Mouse (Mus musculus): ENCODE data around the gene Slc22a2. TPM values are rescaled to one million over a fixed set of nuclear protein-coding genes. Genes with fewer than 3 reads are reported as not detected.

Gene Slc22a2
- polyA plus RNA-seq, 2 experiments: not detected

DNA sequence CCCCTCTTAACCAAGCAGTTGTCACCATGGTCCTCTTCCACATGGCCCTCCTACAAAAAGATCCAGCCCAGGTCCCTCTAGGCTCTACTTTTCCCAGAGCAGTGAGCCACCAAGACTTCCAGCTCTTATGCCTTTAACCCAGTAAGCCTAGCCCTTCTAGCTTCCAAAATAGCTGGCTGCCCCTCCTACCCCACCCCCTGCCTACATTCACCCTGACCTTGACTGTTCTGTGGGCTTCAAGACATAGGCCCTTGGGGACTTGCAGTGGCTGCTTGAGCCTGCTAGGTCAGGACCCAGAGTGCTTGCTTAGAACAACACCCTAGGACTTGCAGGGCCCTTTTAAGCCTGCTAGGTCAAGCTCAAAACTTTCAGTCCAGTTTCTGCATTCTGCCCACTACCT, 23.3 kb downstream of the Slc22a2 start:
- ATAC-seq (ENCODE audit: low FRiP score, low read depth) (no peak), DNase-seq (ENCODE audit: low spot score) (no peak)
- no peak for TF ChIP-seq POLR2A (IDR thresholded peaks at IDR 0.05; ENCODE audit: borderline replicate concordance, extremely low read depth, insufficient read depth, insufficient read length)
- Histone ChIP-seq H3K4me2 (replicated peaks; ENCODE audit: low read depth, low read length, severe bottlenecking) (no peak overlapping the region), H3K9me3 (ENCODE audit: control insufficient read depth, low read length) (no peaks in the 10 kb centered on the region), H3K4me1 (ENCODE audit: control insufficient read depth, insufficient read depth, low read length) (no peaks in the 10 kb centered on the region), H3K9ac (ENCODE audit: low read depth, low read length, severe bottlenecking) (no peak overlapping the region), H3K27ac (replicated peaks; ENCODE audit: low read depth, low read length) (no peak overlapping the region), H3K36me3 (ENCODE audit: control insufficient read depth, insufficient read depth, low read length) (no peaks in the 10 kb centered on the region), H3K4me3 (replicated peaks; ENCODE audit: low read length) (no peak overlapping the region), H3K27me3 (ENCODE audit: control insufficient read depth, insufficient read depth, low read length) (no peaks in the 10 kb centered on the region)

- Histone ChIP-seq H3K4me1 (ENCODE audit: control insufficient read depth, insufficient read depth, low read length) (no peaks in the 10 kb centered on the region), H3K36me3 (ENCODE audit: control insufficient read depth, insufficient read depth, low read length) (no peaks in the 10 kb centered on the region), H3K27me3 (ENCODE audit: control insufficient read depth, insufficient read depth, low read length) (no peaks in the 10 kb centered on the region), H3K27ac (replicated peaks; ENCODE audit: low read depth, low read length) (no peak overlapping the region), H3K9me3 (ENCODE audit: control insufficient read depth, low read length) (no peaks in the 10 kb centered on the region), H3K9ac (ENCODE audit: low read depth, low read length, severe bottlenecking) (no peak overlapping the region), H3K4me3 (replicated peaks; ENCODE audit: low read length) (no peak overlapping the region), H3K4me2 (replicated peaks; ENCODE audit: low read depth, low read length, severe bottlenecking) (no peak overlapping the region)
- no peak for DNase-seq (ENCODE audit: low spot score)
- WGBS: 89% methylated on average over 15 of the region's 15 CpGs
- no peak for ATAC-seq (ENCODE audit: low FRiP score, low read depth)
- TF ChIP-seq POLR2A (IDR thresholded peaks at IDR 0.05; ENCODE audit: borderline replicate concordance, extremely low read depth, insufficient read depth, insufficient read length): no peak
Measured at GRCm38 (mm10) chr17:12614511-12615385, 30.8 kb downstream of the Slc22a2 start.

DNA sequence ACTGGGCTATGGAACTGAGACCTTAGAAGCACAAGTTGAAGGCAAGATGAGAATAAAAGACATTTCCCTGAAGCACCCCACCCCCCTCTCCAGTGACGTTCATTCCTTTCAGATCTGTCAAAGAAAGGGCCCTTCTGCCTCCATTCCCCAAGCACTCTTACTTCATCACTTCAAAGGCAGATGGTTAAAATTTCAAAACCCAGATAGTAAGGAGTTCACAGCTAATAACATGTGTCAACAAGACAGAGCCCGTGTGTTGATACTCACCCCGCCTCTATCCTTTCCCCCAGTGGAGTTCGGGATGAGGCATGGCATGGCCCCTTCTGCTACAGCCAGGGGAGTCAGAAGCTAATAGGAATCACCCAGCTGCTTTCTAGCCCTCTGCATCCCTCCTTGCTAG, 31.5 kb downstream of the Slc22a2 start:
- DNase-seq (ENCODE audit: low spot score): no peak
- no peak for ATAC-seq (ENCODE audit: low FRiP score, low read depth)
- Histone ChIP-seq H3K36me3 (ENCODE audit: control insufficient read depth, insufficient read depth, low read length) (no peaks in the 10 kb centered on the region), H3K9ac (ENCODE audit: low read depth, low read length, severe bottlenecking) (no peak overlapping the region), H3K4me3 (replicated peaks; ENCODE audit: low read length) (no peak overlapping the region), H3K9me3 (ENCODE audit: control insufficient read depth, low read length) (no peaks in the 10 kb centered on the region), H3K27ac (replicated peaks; ENCODE audit: low read depth, low read length) (no peak overlapping the region), H3K4me2 (replicated peaks; ENCODE audit: low read depth, low read length, severe bottlenecking) (no peak overlapping the region), H3K27me3 (ENCODE audit: control insufficient read depth, insufficient read depth, low read length) (no peaks in the 10 kb centered on the region), H3K4me1 (ENCODE audit: control insufficient read depth, insufficient read depth, low read length) (no peaks in the 10 kb centered on the region)
- WGBS: 45% methylated on average over 4 of the region's 4 CpGs
- no peak for TF ChIP-seq POLR2A (IDR thresholded peaks at IDR 0.05; ENCODE audit: borderline replicate concordance, extremely low read depth, insufficient read depth, insufficient read length)

GRCm38 (mm10) chr17:12619641-12620040, 35.7 kb downstream of the Slc22a2 start:
- H3K36me3 ChIP-seq (ENCODE audit: control insufficient read depth, insufficient read depth, low read length): no peaks in the 10 kb centered on the region
- H3K4me3 ChIP-seq (replicated peaks; ENCODE audit: low read length): no peak overlapping the region
- DNase-seq (ENCODE audit: low spot score) (no peak), ATAC-seq (ENCODE audit: low FRiP score, low read depth) (no peak)
- H3K4me1 ChIP-seq (ENCODE audit: control insufficient read depth, insufficient read depth, low read length): no peaks in the 10 kb centered on the region
- no peak for TF ChIP-seq POLR2A (IDR thresholded peaks at IDR 0.05; ENCODE audit: borderline replicate concordance, extremely low read depth, insufficient read depth, insufficient read length)
- H3K9me3 ChIP-seq (ENCODE audit: control insufficient read depth, low read length): no peaks in the 10 kb centered on the region
- no peak overlapping the region for H3K27ac ChIP-seq (replicated peaks; ENCODE audit: low read depth, low read length)
- no peaks in the 10 kb centered on the region for H3K27me3 ChIP-seq (ENCODE audit: control insufficient read depth, insufficient read depth, low read length)
- H3K4me2 ChIP-seq (replicated peaks; ENCODE audit: low read depth, low read length, severe bottlenecking): no peak overlapping the region
- no peak overlapping the region for H3K9ac ChIP-seq (ENCODE audit: low read depth, low read length, severe bottlenecking)
- WGBS: 68% methylated on average over 2 of the region's 2 CpGs

DNA sequence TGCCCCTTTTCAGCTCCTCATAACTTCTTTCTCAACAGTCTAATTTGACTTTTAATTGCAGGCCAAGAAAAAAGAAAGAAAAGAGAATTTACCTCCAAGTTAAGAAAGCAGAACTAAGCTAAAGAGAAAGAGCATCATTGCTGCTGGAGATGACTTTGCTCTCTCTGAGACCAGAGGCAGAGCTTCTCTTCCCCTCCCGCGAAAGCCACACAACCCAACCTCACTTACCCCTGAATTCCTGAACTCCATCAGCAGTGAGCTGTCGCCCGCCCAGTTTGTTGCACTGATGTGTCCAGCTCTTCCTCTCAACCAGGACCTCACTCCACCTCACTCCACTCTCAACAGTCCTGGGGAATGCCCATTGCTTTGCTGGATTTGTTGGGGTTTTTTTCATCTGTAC, 44.1 kb downstream of the Slc22a2 start:
- ATAC-seq (ENCODE audit: low FRiP score, low read depth): no peak
- TF ChIP-seq POLR2A (IDR thresholded peaks at IDR 0.05; ENCODE audit: borderline replicate concordance, extremely low read depth, insufficient read depth, insufficient read length): no peak
- Histone ChIP-seq H3K27ac (replicated peaks; ENCODE audit: low read depth, low read length) (no peak overlapping the region), H3K4me3 (replicated peaks; ENCODE audit: low read length) (no peak overlapping the region), H3K27me3 (ENCODE audit: control insufficient read depth, insufficient read depth, low read length) (no peaks in the 10 kb centered on the region), H3K4me2 (replicated peaks; ENCODE audit: low read depth, low read length, severe bottlenecking) (no peak overlapping the region), H3K4me1 (ENCODE audit: control insufficient read depth, insufficient read depth, low read length) (0 out of 2 replicates have a peak, but pooled peaks cover 3% of the 10 kb centered on the region), H3K9ac (ENCODE audit: low read depth, low read length, severe bottlenecking) (no peak overlapping the region), H3K36me3 (ENCODE audit: control insufficient read depth, insufficient read depth, low read length) (no peaks in the 10 kb centered on the region), H3K9me3 (ENCODE audit: control insufficient read depth, low read length) (no peaks in the 10 kb centered on the region)
- DNase-seq (ENCODE audit: low spot score): no peak
- WGBS: 85% methylated on average over 4 of the region's 4 CpGs
